In genomic region chr2:90620815-90621214, GRCm38 (mm10) we compare ENCODE assay signal across 24 mouse cellular contexts.
"Had no signal": no experiment of that assay in that cellular context is flagged by ENCODE, and none has a peak within 500 bp of the region (broad histone marks: within the 10 kb centered on the region; RNA-seq: fewer than 3 reads in every experiment).

No protein-coding gene starts in this region.

- H3K9ac ChIP-seq: heart, embryonic 12.5 days; hindbrain, embryonic 12.5 days; hindbrain, embryonic 14.5 days; limb, embryonic 12.5 days; liver, embryonic 13.5 days; liver, embryonic 15.5 days had no signal

- H3K9me3 ChIP-seq: heart, embryonic 10.5 days; heart, embryonic 12.5 days; hindbrain, embryonic 10.5 days; hindbrain, embryonic 12.5 days; limb, embryonic 12.5 days; liver, embryonic 13.5 days; liver, embryonic 15.5 days had no signal

- H3K4me2 ChIP-seq: heart, embryonic 12.5 days; hindbrain, embryonic 12.5 days; hindbrain, embryonic 14.5 days; limb, embryonic 12.5 days; liver, embryonic 11.5 days; liver, embryonic 13.5 days; liver, embryonic 15.5 days had no signal

- DNase-seq: gastrocnemius, postnatal 25 days; heart, adult 2 months; heart, postnatal 10 days; heart, postnatal 4 days; kidney, adult 18-20 months; kidney, adult 8-10 months; kidney, postnatal 10 days; kidney, postnatal 25 days; kidney, postnatal 4 days; liver; liver, embryonic 13.5 days had no signal

- H3K27me3 ChIP-seq: heart, embryonic 12.5 days; hindbrain, embryonic 12.5 days; liver, embryonic 13.5 days; liver, embryonic 15.5 days had no signal

- H3K27ac ChIP-seq: heart, adult 2 months; heart, embryonic 10.5 days; hindbrain, embryonic 10.5 days; hindbrain, embryonic 12.5 days; hindbrain, embryonic 14.5 days; layer of hippocampus, adult 2 months; left cerebral cortex, adult 2 months; limb, embryonic 12.5 days; liver, embryonic 13.5 days; liver, embryonic 15.5 days had no signal

- H3K4me1 ChIP-seq: heart, embryonic 10.5 days; heart, embryonic 12.5 days; hindbrain, embryonic 10.5 days; hindbrain, embryonic 12.5 days; limb, embryonic 12.5 days; liver, embryonic 15.5 days had no signal

- H3K4me3 ChIP-seq: heart, adult 2 months; heart, embryonic 10.5 days; heart, embryonic 12.5 days; hindbrain, embryonic 10.5 days; hindbrain, embryonic 12.5 days; layer of hippocampus, adult 2 months; left cerebral cortex, adult 2 months; limb, embryonic 12.5 days; liver, embryonic 13.5 days; liver, embryonic 15.5 days had no signal

- ATAC-seq: hindbrain, embryonic 16.5 days; inflammation-experienced regulatory T-cells, adult 6 months; intestine, embryonic 16.5 days had no signal

- H3K36me3 ChIP-seq: heart, embryonic 10.5 days; heart, embryonic 12.5 days; hindbrain, embryonic 10.5 days; hindbrain, embryonic 12.5 days; limb, embryonic 12.5 days; liver, embryonic 13.5 days; liver, embryonic 15.5 days had no signal
